ENCODE assay signal across 7 mouse cellular contexts in genomic region chr13:12668742-12669141, GRCm38 (mm10).
DNase-seq lines count a peak whose midpoint lies in the region; ATAC-seq and TF ChIP-seq lines count a peak whose summit lies in the region.
"Not testable (repeated sequence)": the region's sequence is repeated elsewhere in the genome, so short reads cannot be mapped to it uniquely, and the experiment has no call there.

No protein-coding gene starts in this region.

- not testable (repeated sequence) for H3K9me3 ChIP-seq in kidney, embryonic 14.5 days (ENCODE audit: control insufficient read depth, low read length); kidney, embryonic 15.5 days (replicated peaks); kidney, embryonic 16.5 days (ENCODE audit: low read length); kidney, postnatal 0 days (replicated peaks; ENCODE audit: low read length); liver, embryonic 13.5 days (replicated peaks); liver, embryonic 15.5 days (replicated peaks); liver, embryonic 16.5 days (replicated peaks; ENCODE audit: control insufficient read depth, low read length)

- TF ChIP-seq CTCF in kidney, postnatal 0 days (IDR thresholded peaks at IDR 0.05; ENCODE audit: low read depth) = not testable (repeated sequence)

- H3K9ac ChIP-seq in kidney, embryonic 14.5 days (ENCODE audit: low read depth, low read length); kidney, embryonic 15.5 days; kidney, embryonic 16.5 days (replicated peaks; ENCODE audit: low read length); kidney, postnatal 0 days (ENCODE audit: low read depth, low read length); liver, embryonic 13.5 days; liver, embryonic 15.5 days; liver, embryonic 16.5 days (ENCODE audit: low read depth, low read length): not testable (repeated sequence)

- H3K27me3 ChIP-seq in kidney, embryonic 14.5 days (ENCODE audit: control insufficient read depth, insufficient read depth, low read length); kidney, embryonic 15.5 days; kidney, embryonic 16.5 days (ENCODE audit: insufficient read depth, low read length); kidney, postnatal 0 days (ENCODE audit: insufficient read depth, low read length); liver, embryonic 13.5 days; liver, embryonic 15.5 days; liver, embryonic 16.5 days (ENCODE audit: control insufficient read depth, insufficient read depth, low read depth, low read length): not testable (repeated sequence)

- 0 out of 2 replicates have a peak, but pooled peaks have one; percentile 43 for ATAC-seq in kidney, embryonic 14.5 days (ENCODE audit: low FRiP score, low TSS enrichment)
- peak; percentile 68 for ATAC-seq in kidney, embryonic 15.5 days (replicated peaks; ENCODE audit: low FRiP score)
- ATAC-seq in kidney, embryonic 16.5 days (ENCODE audit: low FRiP score, low TSS enrichment) = peak; percentile 86
- peak; percentile 86 for ATAC-seq in kidney, postnatal 0 days (replicated peaks; ENCODE audit: low FRiP score, low read depth)
- ATAC-seq in liver, embryonic 13.5 days (ENCODE audit: low read depth) = peak; percentile 55
- peak; percentile 48; the same call in 1 of the 2 replicates for ATAC-seq in liver, embryonic 15.5 days (ENCODE audit: insufficient read depth)
- ATAC-seq in liver, embryonic 16.5 days (ENCODE audit: low read depth) = peak; percentile 75

- DNase-seq in kidney, postnatal 0 days (ENCODE audit: low spot score); liver, embryonic 13.5 days: not testable (repeated sequence)

- H3K4me3 ChIP-seq in kidney, embryonic 14.5 days (ENCODE audit: low read length); kidney, embryonic 15.5 days (replicated peaks); kidney, embryonic 16.5 days (ENCODE audit: low read length); kidney, postnatal 0 days (replicated peaks; ENCODE audit: low read depth, low read length); liver, embryonic 13.5 days (replicated peaks); liver, embryonic 15.5 days (replicated peaks); liver, embryonic 16.5 days (ENCODE audit: low read depth, low read length): not testable (repeated sequence)

- H3K36me3 ChIP-seq in kidney, embryonic 14.5 days (ENCODE audit: control insufficient read depth, insufficient read depth, low read length); kidney, embryonic 15.5 days; kidney, embryonic 16.5 days (ENCODE audit: insufficient read depth, low read length); kidney, postnatal 0 days (ENCODE audit: insufficient read depth, low read length); liver, embryonic 13.5 days; liver, embryonic 15.5 days (replicated peaks); liver, embryonic 16.5 days (ENCODE audit: control insufficient read depth, insufficient read depth): not testable (repeated sequence)

- H3K27ac ChIP-seq in kidney, embryonic 14.5 days (ENCODE audit: low read depth, low read length); kidney, embryonic 15.5 days; kidney, embryonic 16.5 days (ENCODE audit: low read length); kidney, postnatal 0 days; liver, embryonic 13.5 days; liver, embryonic 15.5 days (replicated peaks); liver, embryonic 16.5 days (ENCODE audit: low read length): not testable (repeated sequence)

- no CpG with 5 or more reads among the region's 7 CpGs for whole genome bisulfite sequencing in kidney, embryonic 14.5 days
- no CpG with 5 or more reads among the region's 7 CpGs for WGBS in kidney, embryonic 15.5 days
- WGBS in kidney, embryonic 16.5 days = no CpG with 5 or more reads among the region's 7 CpGs
- WGBS in kidney, postnatal 0 days = no CpG with 5 or more reads among the region's 7 CpGs
- no CpG with 5 or more reads among the region's 7 CpGs for WGBS in liver, embryonic 13.5 days (ENCODE audit: insufficient replicate concordance)
- WGBS in liver, embryonic 15.5 days (ENCODE audit: insufficient replicate concordance) = no CpG with 5 or more reads among the region's 7 CpGs
- no CpG with 5 or more reads among the region's 7 CpGs for WGBS in liver, embryonic 16.5 days (ENCODE audit: insufficient replicate concordance)

- not testable (repeated sequence) for H3K4me1 ChIP-seq in kidney, embryonic 14.5 days (ENCODE audit: control insufficient read depth, insufficient read depth, low read length); kidney, embryonic 15.5 days; kidney, embryonic 16.5 days (ENCODE audit: insufficient read depth, low read length); kidney, postnatal 0 days (replicated peaks; ENCODE audit: insufficient read depth, low read length); liver, embryonic 13.5 days (replicated peaks); liver, embryonic 15.5 days (replicated peaks); liver, embryonic 16.5 days (ENCODE audit: control insufficient read depth, low read depth, low read length)

- H3K4me2 ChIP-seq in kidney, embryonic 14.5 days (replicated peaks; ENCODE audit: low read depth, low read length); kidney, embryonic 15.5 days; kidney, embryonic 16.5 days (replicated peaks; ENCODE audit: low read depth, low read length); kidney, postnatal 0 days (ENCODE audit: low read length); liver, embryonic 13.5 days; liver, embryonic 15.5 days; liver, embryonic 16.5 days (ENCODE audit: low read depth, low read length): not testable (repeated sequence)
